Mouse (Mus musculus) liver, embryonic 11.5 days (tissue): Measurements from ENCODE around the gene Spred2. TPM values are rescaled to one million over a fixed set of nuclear protein-coding genes. Genes with fewer than 3 reads are reported as not detected.

Experiments
- ATAC-seq: fragments of 200-750 bp; cut with Nextera tagmentation; replicated peaks from 2 replicates; pipeline ENCODE4 v1.8.0; 2017; ENCODE audit warnings: moderate number of reproducible peaks, mild to moderate bottlenecking, moderate TSS enrichment, moderate library complexity; ENCODE audit not compliant: low FRiP score
- DNase-seq: peaks from one replicate; pipeline ENCODE4 v3.0.0-alpha.2; 2017; ENCODE audit warnings: low spot score
- H3K27ac ChIP-seq: fragments of 300-500 bp; sonication (generic); 2 replicates; pipeline ENCODE4 v1.5.1; 2014; ENCODE audit warnings: mild to moderate bottlenecking, low read depth, low read length, control low read depth
- H3K27me3 ChIP-seq: fragments of 300-500 bp; sonication (generic); replicated peaks from 2 replicates; pipeline ENCODE4 v1.6.1; 2014; ENCODE audit warnings: low read length, mixed read lengths; ENCODE audit not compliant: control insufficient read depth, insufficient read depth
- H3K36me3 ChIP-seq: fragments of 300-500 bp; sonication (generic); 2 replicates; pipeline ENCODE4 v1.6.1; 2014; ENCODE audit warnings: mild to moderate bottlenecking, low read length, moderate library complexity, mixed read lengths; ENCODE audit not compliant: control insufficient read depth, insufficient read depth
- H3K4me1 ChIP-seq: fragments of 300-500 bp; sonication (generic); replicated peaks from 2 replicates; pipeline ENCODE4 v1.6.1; 2014; ENCODE audit warnings: low read length, mixed read lengths; ENCODE audit not compliant: control insufficient read depth, insufficient read depth
- H3K4me2 ChIP-seq: fragments of 300-500 bp; sonication (generic); 2 replicates; pipeline ENCODE4 v1.6.1; 2014; ENCODE audit warnings: mild to moderate bottlenecking, control low read depth, moderate library complexity
- H3K4me3 ChIP-seq: fragments of 300-500 bp; sonication (generic); 2 replicates; pipeline ENCODE4 v1.5.1; 2014; ENCODE audit warnings: low read depth, low read length, control low read depth
- H3K9ac ChIP-seq: fragments of 300-500 bp; sonication (generic); 2 replicates; pipeline ENCODE4 v1.6.1; 2014; ENCODE audit warnings: low read depth, low read length, control low read depth
- H3K9me3 ChIP-seq: fragments of 300-500 bp; sonication (generic); 2 replicates; pipeline ENCODE4 v1.6.1; 2016; ENCODE audit warnings: low read length, inconsistent platforms, mixed read lengths; ENCODE audit not compliant: control insufficient read depth
- WGBS: fragments of 180-500 bp; shearing (Covaris S2); extraction: QIAGEN DNeasy Blood & Tissue Kit; methylation state at CpG from one replicate; pipeline ENCODE4 v1.1.7; 2014; 5-methylcytosine and 5-hydroxymethylcytosine counted together
- polyA plus RNA-seq: library from polyadenylated mRNA; unstranded; fragments of >200 nt; fragmentation: Nextera tagmentation; extraction: Ambion mirVana; gene quantifications from 2 replicates; pipeline ENCODE4 v1.2.1, GENCODE M21; 2014

Spred2 gene
- polyA plus RNA-seq, 1 experiment from 2014 or later = 5.0 TPM

DNA sequence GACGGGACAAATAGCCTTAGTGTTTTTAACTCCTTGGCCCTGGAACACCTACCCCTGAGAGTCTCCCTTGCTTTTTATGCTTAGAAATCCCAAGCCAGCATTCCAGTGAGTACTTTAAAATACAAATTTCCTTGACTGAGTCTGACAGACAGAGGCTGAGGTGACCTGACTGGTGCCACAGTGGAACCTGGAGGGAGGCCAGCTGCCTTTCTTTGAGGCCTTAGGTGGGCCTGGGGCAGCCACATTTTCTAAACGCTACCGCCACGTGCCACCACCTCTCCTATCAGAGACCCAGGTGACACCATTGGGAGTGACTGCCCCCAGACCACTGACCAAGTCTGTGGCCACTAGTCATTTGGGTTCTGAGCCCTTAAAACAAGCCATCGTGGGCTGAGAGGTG, 40.2 kb downstream of the Spred2 start:
- H3K4me3 ChIP-seq = no peak overlapping the region
- ATAC-seq = no peak
- H3K36me3 ChIP-seq = no peaks in the 10 kb centered on the region
- H3K9me3 ChIP-seq = no peaks in the 10 kb centered on the region
- 88% methylated on average over 5 of the region's 5 CpGs for WGBS
- H3K27me3 ChIP-seq = no peaks in the 10 kb centered on the region
- no peak overlapping the region for H3K4me2 ChIP-seq
- no peak for DNase-seq
- H3K4me1 ChIP-seq = peaks cover 66% of the 10 kb centered on the region
- no peak overlapping the region for H3K9ac ChIP-seq
- peak overlapping the region; percentile 32; the same call in 1 of the 2 replicates for H3K27ac ChIP-seq

DNA sequence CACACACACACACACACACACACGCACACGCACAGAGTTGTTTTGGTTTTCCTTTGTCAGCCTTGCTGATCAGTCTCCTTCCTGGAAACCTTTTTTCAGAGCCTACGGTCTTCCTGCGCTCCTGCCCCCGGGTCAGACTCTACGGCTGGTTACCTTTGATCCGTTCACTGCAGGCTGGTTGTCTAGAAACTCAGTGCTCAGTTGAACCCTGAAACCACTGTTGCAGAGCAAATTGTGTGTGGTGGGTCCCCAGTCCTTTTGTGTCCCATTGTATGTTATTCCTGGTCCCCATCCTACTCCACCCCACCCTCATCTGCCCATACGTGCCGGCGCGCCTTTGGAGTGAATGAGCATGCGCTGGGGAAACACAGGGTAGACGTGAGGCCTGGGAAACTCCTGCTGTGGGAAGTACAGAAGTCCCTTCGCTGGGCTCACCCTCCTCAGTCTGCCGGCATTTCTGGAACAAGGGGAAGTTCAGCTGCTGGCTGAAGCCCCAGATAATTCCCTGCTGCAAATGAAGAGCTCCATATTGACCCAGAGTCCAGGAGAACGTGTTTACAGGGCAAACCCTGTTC, 40.9 kb downstream of the Spred2 start:
- Histone ChIP-seq H3K4me3 (no peak overlapping the region), H3K27ac (peak overlapping the region; percentile 55), H3K27me3 (no peaks in the 10 kb centered on the region), H3K36me3 (no peaks in the 10 kb centered on the region), H3K9ac (no peak overlapping the region), H3K4me2 (no peak overlapping the region), H3K9me3 (no peaks in the 10 kb centered on the region), H3K4me1 (peaks cover 66% of the 10 kb centered on the region)
- ATAC-seq (no peak), DNase-seq (no peak)
- WGBS = 62% methylated on average over 16 of the region's 16 CpGs

DNA sequence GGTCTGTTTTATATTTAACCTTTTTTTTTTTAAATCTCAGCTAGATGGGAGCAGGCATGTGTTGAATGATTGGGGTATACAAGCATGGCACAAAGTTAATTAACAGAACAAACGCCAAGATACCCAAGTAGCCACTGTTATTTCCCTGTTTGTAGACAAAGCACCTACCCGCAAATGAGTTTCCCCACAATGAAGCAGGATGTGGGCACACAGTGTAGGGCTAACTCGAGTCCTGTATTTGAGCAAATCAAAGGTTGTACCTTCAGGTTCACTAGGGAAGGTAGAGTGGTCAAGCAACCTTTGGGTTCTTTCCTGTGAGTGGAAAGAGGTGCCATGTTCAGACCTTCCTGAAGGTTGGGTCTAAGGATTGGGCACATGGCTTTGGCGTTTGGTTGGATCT, 41.5 kb downstream of the Spred2 start:
- H3K4me3 ChIP-seq = no peak overlapping the region
- no peak overlapping the region for H3K4me2 ChIP-seq
- no peak overlapping the region for H3K9ac ChIP-seq
- peaks cover 64% of the 10 kb centered on the region for H3K4me1 ChIP-seq
- H3K36me3 ChIP-seq = no peaks in the 10 kb centered on the region
- no peaks in the 10 kb centered on the region for H3K9me3 ChIP-seq
- DNase-seq = no peak
- ATAC-seq = no peak
- peak overlapping the region; percentile 55; the same call in 1 of the 2 replicates for H3K27ac ChIP-seq
- WGBS = 73% methylated on average over 4 of the region's 4 CpGs
- H3K27me3 ChIP-seq = no peaks in the 10 kb centered on the region

DNA sequence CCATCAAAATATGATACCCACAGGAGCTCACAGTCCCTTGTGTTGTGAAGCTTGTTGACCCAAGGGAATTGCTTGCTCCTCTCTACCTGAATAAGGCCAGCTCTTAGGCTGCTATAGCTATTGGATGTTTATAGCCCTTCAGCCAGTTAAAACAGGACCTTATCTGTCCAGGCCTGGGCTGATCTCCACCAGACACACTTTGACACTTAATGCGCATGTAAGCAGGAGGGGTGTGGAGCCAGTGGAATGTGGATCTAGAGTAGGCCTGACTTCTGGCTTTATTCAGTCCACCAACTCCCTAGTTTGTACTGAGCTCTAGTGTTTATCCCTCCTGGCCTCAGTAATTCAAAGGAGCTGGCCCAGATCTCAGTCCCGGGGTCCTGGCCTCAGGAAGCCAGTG, 42.1 kb downstream of the Spred2 start:
- peak; percentile 62 for ATAC-seq
- H3K9ac ChIP-seq = no peak overlapping the region
- peaks cover 59% of the 10 kb centered on the region for H3K4me1 ChIP-seq
- DNase-seq = no peak
- no peaks in the 10 kb centered on the region for H3K36me3 ChIP-seq
- no peaks in the 10 kb centered on the region for H3K27me3 ChIP-seq
- no peak overlapping the region for H3K27ac ChIP-seq
- WGBS = 44% methylated on average over 2 of the region's 2 CpGs
- H3K4me2 ChIP-seq = no peak overlapping the region
- H3K9me3 ChIP-seq = no peaks in the 10 kb centered on the region
- H3K4me3 ChIP-seq = no peak overlapping the region

DNA sequence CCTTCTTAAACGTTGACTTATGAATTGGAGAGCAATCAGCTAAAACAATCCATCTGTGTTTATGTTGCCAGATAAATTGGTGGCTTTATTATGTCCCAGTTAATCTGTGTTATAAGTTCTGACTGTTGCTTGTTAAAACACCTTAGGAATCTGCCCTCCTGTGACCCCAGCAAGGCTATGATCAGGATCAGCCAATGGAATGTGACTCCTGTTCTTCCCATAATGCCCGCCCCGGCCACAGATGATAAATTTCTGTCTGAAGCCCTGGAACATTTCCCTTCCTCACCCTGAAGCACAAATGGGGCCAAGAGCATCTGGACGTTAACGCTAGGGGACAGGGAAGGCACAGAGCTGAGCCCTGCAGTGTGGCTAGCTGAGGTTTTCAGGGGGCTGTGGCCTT, 45.4 kb downstream of the Spred2 start:
- DNase-seq (no peak), ATAC-seq (no peak)
- no peak overlapping the region for H3K4me3 ChIP-seq
- no peak overlapping the region for H3K4me2 ChIP-seq
- no peaks in the 10 kb centered on the region for H3K9me3 ChIP-seq
- H3K9ac ChIP-seq = no peak overlapping the region
- no peaks in the 10 kb centered on the region for H3K27me3 ChIP-seq
- H3K27ac ChIP-seq = no peak overlapping the region
- peaks cover 50% of the 10 kb centered on the region for H3K4me1 ChIP-seq
- H3K36me3 ChIP-seq = no peaks in the 10 kb centered on the region
- 50% methylated on average over 5 of the region's 5 CpGs for whole genome bisulfite sequencing

DNA sequence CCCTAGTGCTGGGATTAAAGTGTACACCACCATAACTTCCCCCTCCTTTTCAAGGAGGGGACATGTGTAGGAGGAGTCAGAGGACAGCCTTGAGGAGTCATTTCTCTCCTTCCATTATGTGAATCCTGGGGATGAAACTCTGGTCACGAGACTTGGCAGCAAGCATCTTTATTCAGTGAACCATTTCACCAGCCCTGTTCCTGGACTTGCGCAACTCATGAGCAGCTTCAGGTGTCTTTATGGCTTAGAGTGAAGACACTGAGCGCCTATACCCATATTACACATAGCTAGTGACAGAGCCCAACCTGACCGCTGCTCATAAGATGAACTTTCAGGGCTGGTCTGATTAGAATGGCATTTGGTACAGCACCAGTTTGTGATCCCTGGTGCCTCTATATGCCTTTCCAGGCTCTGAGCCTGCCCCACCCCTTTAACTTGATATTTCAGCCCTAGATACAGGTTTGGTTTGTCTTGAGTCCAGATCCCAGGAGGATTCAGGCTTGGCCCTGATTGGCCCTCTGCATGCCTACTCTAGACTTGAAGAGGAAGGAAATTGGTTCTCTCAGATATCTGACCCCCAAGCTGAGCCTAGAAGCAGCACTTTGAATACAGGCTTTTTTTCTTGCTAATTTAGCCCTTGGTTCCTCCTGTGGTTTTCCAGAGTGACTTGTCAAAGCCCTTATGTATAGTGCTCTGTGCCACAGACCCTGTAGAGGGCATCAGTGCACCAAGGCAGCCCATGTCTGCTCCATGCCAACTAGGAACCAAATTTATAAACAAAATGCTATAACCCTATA, 48.0 kb downstream of the Spred2 start:
- H3K9ac ChIP-seq = no peak overlapping the region
- no peaks in the 10 kb centered on the region for H3K9me3 ChIP-seq
- H3K4me3 ChIP-seq = no peak overlapping the region
- peak; percentile 46; the same call in 1 of the 2 replicates for ATAC-seq
- H3K27me3 ChIP-seq = no peaks in the 10 kb centered on the region
- H3K4me1 ChIP-seq = peaks cover 27% of the 10 kb centered on the region
- H3K27ac ChIP-seq = no peak overlapping the region
- DNase-seq = no peak
- WGBS = 88% methylated on average over 4 of the region's 4 CpGs
- no peaks in the 10 kb centered on the region for H3K36me3 ChIP-seq
- H3K4me2 ChIP-seq = no peak overlapping the region

DNA sequence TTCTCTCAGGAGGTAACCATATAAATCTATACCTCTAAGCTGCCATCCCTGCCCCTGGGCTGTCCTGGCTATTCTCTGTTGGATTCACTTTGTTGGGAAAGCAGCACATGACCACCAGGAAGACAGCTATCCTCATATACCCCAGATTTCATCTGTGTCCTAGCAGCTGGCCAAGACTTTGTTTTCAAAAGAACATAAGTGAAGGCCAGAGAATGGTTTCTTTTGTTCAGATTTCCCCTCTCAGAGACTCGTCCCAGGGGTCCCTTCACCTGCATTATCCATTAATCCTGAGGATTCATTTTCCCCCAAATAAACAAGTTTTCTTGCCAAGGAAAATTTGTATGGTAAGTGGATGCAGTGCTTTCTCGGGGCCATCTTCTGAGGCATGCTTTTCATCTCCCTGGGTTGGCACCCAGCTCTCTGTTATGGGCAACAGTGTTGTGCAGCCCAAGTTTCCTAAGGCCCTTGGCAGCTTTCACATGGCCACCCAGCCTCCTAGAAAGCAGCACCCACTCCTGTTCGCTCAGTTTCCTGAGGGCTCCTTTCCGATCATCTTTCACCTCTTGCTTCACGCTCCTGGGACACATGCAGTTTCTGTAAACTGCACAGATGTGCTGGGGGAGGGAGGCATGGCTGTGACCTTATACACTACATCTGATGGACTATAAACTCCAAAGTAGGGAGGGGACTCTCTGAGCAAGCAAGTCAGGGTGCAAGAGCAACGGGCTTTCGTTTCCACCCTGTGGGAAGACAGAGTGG, 49.0 kb downstream of the Spred2 start:
- peaks cover 25% of the 10 kb centered on the region for H3K4me1 ChIP-seq
- no peak overlapping the region for H3K27ac ChIP-seq
- WGBS = 78% methylated on average over 7 of the region's 7 CpGs
- H3K36me3 ChIP-seq = no peaks in the 10 kb centered on the region
- DNase-seq (no peak), ATAC-seq (no peak)
- no peaks in the 10 kb centered on the region for H3K9me3 ChIP-seq
- no peak overlapping the region for H3K4me3 ChIP-seq
- H3K9ac ChIP-seq = no peak overlapping the region
- H3K4me2 ChIP-seq = no peak overlapping the region
- H3K27me3 ChIP-seq = no peaks in the 10 kb centered on the region

DNA sequence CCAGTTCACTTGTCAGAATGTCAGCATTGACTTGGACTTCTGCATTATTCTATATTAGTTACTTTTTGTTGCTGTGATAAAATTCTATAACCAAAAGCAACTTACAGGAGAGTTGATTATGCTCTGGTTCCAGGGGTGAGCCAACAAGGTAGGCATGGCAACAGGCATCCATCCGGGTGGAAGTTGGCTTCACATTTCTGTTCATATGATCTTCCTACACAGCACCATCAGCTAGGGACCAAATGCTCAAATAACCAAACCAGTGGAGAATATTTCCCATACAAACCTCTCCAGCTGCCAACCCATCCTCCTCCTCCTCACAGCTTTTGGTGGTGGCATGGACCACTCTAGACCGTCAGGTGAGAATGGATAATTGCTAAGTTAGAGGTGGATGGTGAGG, 51.9 kb downstream of the Spred2 start:
- Histone ChIP-seq H3K4me3 (no peak overlapping the region), H3K9ac (no peak overlapping the region), H3K4me1 (peaks cover 33% of the 10 kb centered on the region), H3K4me2 (no peak overlapping the region), H3K27ac (no peak overlapping the region), H3K36me3 (no peaks in the 10 kb centered on the region), H3K27me3 (no peaks in the 10 kb centered on the region), H3K9me3 (no peaks in the 10 kb centered on the region)
- no peak for ATAC-seq
- DNase-seq = no peak
- WGBS = 93% methylated on average over 2 of the region's 2 CpGs
